Mouse (Mus musculus) CH12.LX (cell line): ENCODE data around the gene Txndc11.

Experiments
- CHD2 ChIP-seq: IDR thresholded peaks from 2 replicates; pipeline ENCODE4 v1.6.1; 2011; ENCODE audit warnings: low read length, improper control_type of control experiment
- CTCF ChIP-seq, 2 experiments: IDR thresholded peaks in 1 of 2; conservative IDR thresholded peaks in 1 of 2; 2 replicates each; pipeline ENCODE4 v1.5.1; 2011 to 2012; ENCODE audit warnings: low read depth in 2 of 2, low read length in 2 of 2, improper control_type of control experiment in 1 of 2, inconsistent platforms in 1 of 2, mild to moderate bottlenecking in 1 of 2, moderate library complexity in 1 of 2
- EP300 ChIP-seq: IDR thresholded peaks from 2 replicates; pipeline ENCODE4 v1.6.1; 2011; ENCODE audit warnings: low read length, improper control_type of control experiment
- ETS1 ChIP-seq: conservative IDR thresholded peaks from 2 replicates; pipeline ENCODE4 v1.6.1; 2012; ENCODE audit warnings: low read depth, mild to moderate bottlenecking, inconsistent platforms, low read length, improper control_type of control experiment, moderate library complexity
- IRF4 ChIP-seq: IDR thresholded peaks from 2 replicates; pipeline ENCODE4 v1.6.1; 2014; ENCODE audit warnings: low read depth, mild to moderate bottlenecking, inconsistent platforms, low read length, improper control_type of control experiment
- JUND ChIP-seq: conservative IDR thresholded peaks from 2 replicates; pipeline ENCODE4 v1.6.1; 2011; ENCODE audit warnings: low read depth, low read length, improper control_type of control experiment
- MEF2A ChIP-seq: IDR thresholded peaks from 2 replicates; pipeline ENCODE4 v1.6.1; 2014; ENCODE audit warnings: low read depth, mild to moderate bottlenecking, inconsistent platforms, low read length, improper control_type of control experiment, borderline replicate concordance
- NELFE ChIP-seq: IDR thresholded peaks from 2 replicates; pipeline ENCODE4 v1.6.1; 2011; ENCODE audit warnings: low read depth, low read length, improper control_type of control experiment
- POLR2A ChIP-seq: IDR thresholded peaks from 2 replicates; pipeline ENCODE4 v1.6.1; 2011; ENCODE audit warnings: low read depth, mild to moderate bottlenecking, improper control_type of control experiment, low read length

DNA sequence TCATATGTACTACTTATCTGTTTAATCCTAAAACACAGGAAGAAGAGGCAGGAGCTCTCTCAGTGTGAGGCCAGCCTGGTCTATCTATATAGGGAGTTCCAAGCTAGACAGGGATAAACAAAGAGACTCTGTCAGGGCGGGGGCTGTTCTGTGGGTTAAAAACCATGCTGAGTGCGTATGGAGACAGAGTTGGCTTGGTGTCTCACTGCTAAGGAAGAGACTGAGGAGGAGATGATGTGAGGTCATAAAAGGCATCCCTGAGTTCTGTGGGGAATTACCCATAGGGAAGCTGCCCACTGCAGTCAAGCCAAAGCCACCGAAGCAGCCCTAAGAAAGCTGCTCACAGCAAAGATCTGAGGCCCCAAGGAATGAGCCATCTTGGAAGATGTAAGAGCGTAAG lies 73.8 kb downstream of the Txndc11 start, which contains the start of gene Snn:
- TF ChIP-seq POLR2A (no peak), JUND (no peak), EP300 (no peak), CTCF (conservative IDR thresholded peaks at IDR 0.05 in 1 of 2, IDR thresholded peaks at IDR 0.05 in 1 of 2; ENCODE audit: low read depth in 2 of 2, low read length in 2 of 2) (no peak), IRF4 (no peak), NELFE (no peak), ETS1 (no peak), MEF2A (no peak), CHD2 (no peak)
